ENCODE assay signal across 14 mouse cellular contexts in the genomic region with DNA sequence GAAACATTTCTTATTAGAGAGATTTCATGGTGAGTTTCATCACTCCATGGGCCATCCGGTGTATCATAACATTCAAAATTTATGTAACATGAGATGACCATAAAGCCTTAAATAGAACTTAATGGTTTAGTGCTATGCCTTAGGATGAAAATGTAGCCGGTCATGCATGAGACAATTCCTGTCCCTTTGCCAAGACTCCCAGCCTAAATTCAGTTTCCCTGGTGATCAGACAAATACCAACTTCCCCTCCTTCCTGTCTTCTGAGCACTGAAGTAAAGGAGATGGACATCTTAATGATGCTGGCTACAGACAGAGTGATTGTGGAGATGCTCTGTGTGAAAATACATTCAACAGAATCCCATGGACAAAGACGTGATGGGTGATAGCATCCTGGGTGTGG.
"Had no signal": no experiment of that assay in that cellular context is flagged by ENCODE, and none has a peak within 500 bp of the region (broad histone marks: within the 10 kb centered on the region; RNA-seq: fewer than 3 reads in every experiment).

No protein-coding gene starts in this region.

- DNase-seq: kidney, postnatal 14 days; left cerebral cortex, postnatal 4 days; lung, adult 2 months; lung, postnatal 4 days; right cerebral cortex, postnatal 4 days; spleen, adult 18-20 months; thymus, adult 18-20 months; thymus, postnatal 14 days had no signal

- H3K4me3 ChIP-seq: limb, embryonic 13.5 days; midbrain, embryonic 10.5 days; myocyte; neural tube, embryonic 15.5 days had no signal

- H3K27me3 ChIP-seq: limb, embryonic 13.5 days; neural tube, embryonic 15.5 days had no signal

- H3K9me3 ChIP-seq: limb, embryonic 13.5 days; midbrain, embryonic 10.5 days; neural tube, embryonic 15.5 days had no signal

- H3K9ac ChIP-seq: limb, embryonic 13.5 days; liver, embryonic 14.5 days; neural tube, embryonic 15.5 days had no signal

- H3K27ac ChIP-seq: limb, embryonic 13.5 days; liver, embryonic 14.5 days; midbrain, embryonic 10.5 days; neural tube, embryonic 15.5 days had no signal

- H3K4me1 ChIP-seq: limb, embryonic 13.5 days; midbrain, embryonic 10.5 days; neural tube, embryonic 15.5 days had no signal

- H3K4me2 ChIP-seq: limb, embryonic 13.5 days; neural tube, embryonic 15.5 days had no signal

- H3K36me3 ChIP-seq: limb, embryonic 13.5 days; midbrain, embryonic 10.5 days; neural tube, embryonic 15.5 days had no signal

- ATAC-seq: lung, postnatal 0 days had no signal
